Mouse (Mus musculus) neural tube, embryonic 15.5 days (tissue): Measurements from ENCODE around the gene Bco2. TPM values are rescaled to one million over a fixed set of nuclear protein-coding genes. Genes with fewer than 3 reads are reported as not detected.

Source experiments
- ATAC-seq: fragments of 200-750 bp; cut with Nextera tagmentation; 2 replicates; pipeline ENCODE4 v1.8.0; 2017; ENCODE audit warnings: mild to moderate bottlenecking, moderate TSS enrichment, moderate library complexity; ENCODE audit not compliant: low FRiP score
- H3K27ac ChIP-seq: fragments of 300-500 bp; sonication (generic); replicated peaks from 2 replicates; pipeline ENCODE4 v1.5.1; 2015; ENCODE audit warnings: mild to moderate bottlenecking, inconsistent platforms
- H3K27me3 ChIP-seq: fragments of 300-500 bp; sonication (generic); replicated peaks from 2 replicates; pipeline ENCODE4 v1.6.1; 2015; ENCODE audit warnings: inconsistent platforms
- H3K36me3 ChIP-seq: fragments of 300-500 bp; sonication (generic); 2 replicates; pipeline ENCODE4 v1.6.1; 2015; ENCODE audit warnings: inconsistent platforms
- H3K4me1 ChIP-seq: fragments of 300-500 bp; sonication (generic); 2 replicates; pipeline ENCODE4 v1.6.1; 2015; ENCODE audit warnings: inconsistent platforms
- H3K4me2 ChIP-seq: fragments of 300-500 bp; sonication (generic); 2 replicates; pipeline ENCODE4 v1.6.1; 2015; ENCODE audit warnings: inconsistent platforms, mild to moderate bottlenecking, moderate library complexity
- H3K4me3 ChIP-seq: fragments of 300-500 bp; sonication (generic); replicated peaks from 2 replicates; pipeline ENCODE4 v1.5.1; 2015; ENCODE audit warnings: mild to moderate bottlenecking, inconsistent platforms
- H3K9ac ChIP-seq: fragments of 300-500 bp; sonication (generic); replicated peaks from 2 replicates; pipeline ENCODE4 v1.6.1; 2015; ENCODE audit warnings: mild to moderate bottlenecking, inconsistent platforms
- H3K9me3 ChIP-seq: fragments of 300-500 bp; sonication (generic); replicated peaks from 2 replicates; pipeline ENCODE4 v1.6.1; 2016; ENCODE audit warnings: inconsistent platforms
- WGBS: fragments of 180-500 bp; shearing (Covaris S2); methylation state at CpG from one replicate; pipeline ENCODE4 v1.1.7; 2015; ENCODE audit warnings: mixed read lengths; 5-methylcytosine and 5-hydroxymethylcytosine counted together
- polyA plus RNA-seq: library from polyadenylated mRNA; unstranded; fragments of >200 nt; fragmentation: Nextera tagmentation; extraction: Ambion mirVana; gene quantifications from 2 replicates; pipeline ENCODE4 v1.2.1, GENCODE M21; 2015

Gene Bco2
- polyA plus RNA-seq, 1 experiment from 2014 or later: 0.15 TPM

DNA sequence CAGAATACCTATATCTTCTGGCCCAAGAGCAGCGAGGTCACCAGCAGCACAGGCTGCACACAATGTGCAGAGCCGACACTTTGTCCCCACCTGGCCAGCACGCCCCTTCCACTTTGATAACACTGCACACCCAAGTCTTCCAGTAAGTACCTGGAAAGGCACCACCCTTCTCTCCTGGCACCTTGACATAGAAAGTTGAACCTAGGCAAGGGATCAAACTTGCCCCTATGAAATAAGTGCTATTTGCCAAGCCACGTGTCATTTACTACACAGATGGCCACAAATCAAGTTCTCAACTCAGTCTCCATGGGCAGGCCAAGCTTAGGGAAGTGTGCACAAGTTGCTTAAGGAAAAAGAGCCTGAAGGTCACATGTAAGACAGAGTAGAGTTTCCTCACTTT is 32.0 kb upstream of the Bco2 start:
- 79% methylated on average over 4 of the region's 4 CpGs for WGBS
- no peaks in the 10 kb centered on the region for H3K27me3 ChIP-seq
- no peaks in the 10 kb centered on the region for H3K9me3 ChIP-seq

GRCm38 (mm10) chr9:50585145-50585818 is 30.3 kb upstream of the Bco2 start:
- Histone ChIP-seq H3K4me2 (no peak overlapping the region), H3K9ac (no peak overlapping the region), H3K27ac (no peak overlapping the region), H3K4me3 (no peak overlapping the region), H3K27me3 (no peaks in the 10 kb centered on the region), H3K4me1 (no peaks in the 10 kb centered on the region), H3K36me3 (no peaks in the 10 kb centered on the region), H3K9me3 (no peaks in the 10 kb centered on the region)
- 78% methylated on average over 6 of the region's 6 CpGs for WGBS
- no peak for ATAC-seq

More for the DNA sequence above, 32.0 kb upstream of the Bco2 start:
- Histone ChIP-seq H3K4me1 (no peaks in the 10 kb centered on the region), H3K36me3 (no peaks in the 10 kb centered on the region), H3K4me2 (no peak overlapping the region), H3K9ac (no peak overlapping the region), H3K4me3 (no peak overlapping the region), H3K27ac (no peak overlapping the region)
- no peak for ATAC-seq

DNA sequence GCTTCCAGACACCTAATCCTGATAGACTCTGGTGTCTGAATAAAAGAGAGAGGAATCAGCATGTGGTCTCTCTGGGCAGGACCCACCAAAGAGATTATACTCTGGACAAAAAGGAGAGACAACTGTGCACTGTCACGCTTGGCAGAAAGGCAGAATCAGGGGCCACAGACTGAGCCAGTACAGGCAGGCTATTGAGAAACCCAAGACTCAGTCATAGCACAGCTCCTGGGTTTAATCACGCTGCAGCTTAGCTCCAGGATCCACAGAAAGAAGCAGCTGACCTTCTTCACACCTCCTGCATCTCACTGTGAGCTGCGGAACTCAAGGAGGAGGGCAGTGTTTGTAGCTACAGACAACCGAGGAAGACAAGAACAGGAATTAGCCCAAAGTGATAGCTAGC is 25.4 kb upstream of the Bco2 start:
- Histone ChIP-seq H3K9me3 (no peaks in the 10 kb centered on the region), H3K27ac (no peak overlapping the region), H3K4me2 (no peak overlapping the region), H3K27me3 (no peaks in the 10 kb centered on the region), H3K4me3 (no peak overlapping the region), H3K36me3 (no peaks in the 10 kb centered on the region), H3K4me1 (no peaks in the 10 kb centered on the region), H3K9ac (no peak overlapping the region)
- no peak for ATAC-seq
- WGBS: 50% methylated on average over 4 of the region's 4 CpGs

GRCm38 (mm10) chr9:50569599-50570525 is 14.9 kb upstream of the Bco2 start:
- 83% methylated on average over 10 of the region's 10 CpGs for WGBS
- Histone ChIP-seq H3K27me3 (no peaks in the 10 kb centered on the region), H3K4me3 (no peak overlapping the region), H3K9me3 (no peaks in the 10 kb centered on the region), H3K36me3 (no peaks in the 10 kb centered on the region), H3K27ac (no peak overlapping the region), H3K9ac (no peak overlapping the region), H3K4me2 (no peak overlapping the region), H3K4me1 (no peaks in the 10 kb centered on the region)
- no peak for ATAC-seq

DNA sequence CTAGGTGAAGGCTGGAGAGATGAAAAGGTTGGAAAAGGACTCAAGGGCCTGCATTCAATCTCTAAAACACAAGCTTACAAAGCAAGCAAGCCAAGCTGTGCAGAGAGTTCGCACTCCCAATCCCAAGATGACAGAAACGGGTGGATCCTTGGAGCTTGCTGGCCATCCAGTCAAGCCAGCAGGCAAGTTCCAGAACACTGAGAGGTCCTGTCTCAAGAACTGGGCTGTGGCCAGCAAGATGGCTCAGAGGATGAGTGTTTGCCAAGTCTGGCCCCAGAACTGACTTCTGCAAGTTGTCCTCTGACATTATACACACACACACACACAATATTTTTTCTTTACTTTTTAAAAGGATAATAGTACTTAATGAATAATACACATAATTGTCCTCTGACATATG is 12.9 kb upstream of the Bco2 start:
- no peaks in the 10 kb centered on the region for H3K9me3 ChIP-seq
- H3K4me2 ChIP-seq: no peak overlapping the region
- no peak for ATAC-seq

DNA sequence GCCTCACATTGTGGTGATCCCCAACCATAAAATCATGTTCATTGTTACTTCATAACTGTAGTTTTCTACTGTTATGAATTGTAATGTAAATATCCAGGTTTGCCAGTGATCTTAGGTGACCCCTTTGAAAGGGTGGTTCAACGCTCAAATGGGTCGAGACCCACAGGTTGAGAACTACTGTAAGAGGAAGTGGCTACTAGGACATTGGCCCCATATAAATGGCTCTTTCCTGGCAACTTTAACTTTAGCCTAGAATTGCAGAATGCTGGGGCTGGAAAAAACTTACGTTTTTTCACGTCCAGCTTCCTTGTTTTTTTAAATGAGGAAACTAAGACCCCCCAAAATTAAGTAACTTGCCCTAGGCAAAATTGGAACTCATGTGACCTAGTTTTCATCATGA is 12.4 kb upstream of the Bco2 start:
- Histone ChIP-seq H3K4me3 (no peak overlapping the region), H3K9ac (no peak overlapping the region), H3K4me1 (no peaks in the 10 kb centered on the region), H3K36me3 (no peaks in the 10 kb centered on the region), H3K27me3 (no peaks in the 10 kb centered on the region), H3K9me3 (no peaks in the 10 kb centered on the region), H3K4me2 (no peak overlapping the region), H3K27ac (no peak overlapping the region)
- WGBS: 93% methylated on average over 4 of the region's 4 CpGs
- no peak for ATAC-seq

More for the DNA sequence above, 12.9 kb upstream of the Bco2 start:
- 91% methylated on average over 2 of the region's 2 CpGs for WGBS
- no peak overlapping the region for H3K4me3 ChIP-seq
- no peaks in the 10 kb centered on the region for H3K4me1 ChIP-seq
- no peak overlapping the region for H3K9ac ChIP-seq
- no peaks in the 10 kb centered on the region for H3K27me3 ChIP-seq
- no peaks in the 10 kb centered on the region for H3K36me3 ChIP-seq
- H3K27ac ChIP-seq: no peak overlapping the region

GRCm38 (mm10) chr9:50565940-50566339 is 11.0 kb upstream of the Bco2 start:
- Histone ChIP-seq H3K4me1 (no peaks in the 10 kb centered on the region), H3K36me3 (no peaks in the 10 kb centered on the region)
- 86% methylated on average over 4 of the region's 4 CpGs for WGBS

DNA sequence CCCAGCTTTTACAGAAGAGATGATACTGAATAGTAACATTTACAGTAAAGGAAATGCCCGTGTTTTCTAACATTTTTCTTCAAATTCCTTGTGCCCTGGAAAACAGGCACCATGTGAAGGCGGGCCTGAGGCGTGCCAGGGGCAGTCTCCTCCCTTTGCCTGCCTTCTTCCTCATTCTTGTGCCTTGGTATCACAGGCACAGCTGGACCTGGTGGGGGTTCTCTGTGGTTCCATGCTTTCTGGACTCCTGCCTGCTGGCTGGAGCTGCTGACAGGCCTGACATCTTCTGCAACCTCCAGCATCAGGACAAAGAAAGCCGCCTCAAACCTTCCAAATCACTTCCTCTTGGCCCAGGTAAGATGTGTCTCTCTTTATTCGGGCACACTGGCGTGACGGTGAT is 10.2 kb upstream of the Bco2 start:
- 80% methylated on average over 7 of the region's 7 CpGs for WGBS
- H3K4me3 ChIP-seq: no peak overlapping the region

More at GRCm38 (mm10) chr9:50565940-50566339, 11.0 kb upstream of the Bco2 start:
- Histone ChIP-seq H3K4me2 (no peak overlapping the region), H3K4me3 (no peak overlapping the region), H3K9me3 (no peaks in the 10 kb centered on the region), H3K9ac (no peak overlapping the region), H3K27me3 (no peaks in the 10 kb centered on the region), H3K27ac (no peak overlapping the region)
- ATAC-seq: no peak

DNA sequence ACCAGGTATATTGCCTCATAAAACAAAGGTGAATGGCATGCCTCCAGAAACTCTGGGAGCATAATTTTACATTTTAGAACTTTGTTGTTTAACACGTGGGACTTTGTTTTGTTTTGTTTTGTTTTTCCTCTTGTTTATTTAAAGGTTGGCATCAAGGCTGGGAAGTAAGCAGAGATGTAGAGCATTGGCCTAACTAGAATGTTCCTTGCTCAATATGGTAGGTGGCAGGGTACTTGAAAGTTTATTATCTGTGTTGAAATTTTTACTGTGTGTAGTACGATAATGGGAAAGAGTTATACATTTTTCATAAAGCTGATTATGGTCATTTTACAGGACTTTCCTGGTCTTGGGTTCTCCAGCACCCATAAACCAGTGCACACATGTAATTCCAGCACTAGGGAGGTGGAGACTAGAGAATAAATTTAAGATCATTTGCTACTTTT is 7.0 kb upstream of the Bco2 start:
- 89% methylated on average over 2 of the region's 2 CpGs for WGBS
- Histone ChIP-seq H3K27me3 (no peaks in the 10 kb centered on the region), H3K27ac (no peak overlapping the region), H3K9me3 (no peaks in the 10 kb centered on the region), H3K4me3 (no peak overlapping the region), H3K9ac (no peak overlapping the region), H3K36me3 (no peaks in the 10 kb centered on the region), H3K4me1 (no peaks in the 10 kb centered on the region), H3K4me2 (no peak overlapping the region)
- no peak for ATAC-seq

More for the DNA sequence above, 10.2 kb upstream of the Bco2 start:
- H3K36me3 ChIP-seq: no peaks in the 10 kb centered on the region
- H3K4me2 ChIP-seq: no peak overlapping the region
- H3K27ac ChIP-seq: no peak overlapping the region
- no peaks in the 10 kb centered on the region for H3K27me3 ChIP-seq
- H3K9me3 ChIP-seq: no peaks in the 10 kb centered on the region
- no peak for ATAC-seq
- H3K4me1 ChIP-seq: no peaks in the 10 kb centered on the region
- no peak overlapping the region for H3K9ac ChIP-seq

GRCm38 (mm10) chr9:50561145-50561917 is 6.3 kb upstream of the Bco2 start, which contains the start of gene Tex12:
Gene Tex12, minus strand, starts transcription at chr9:50561325.
- Histone ChIP-seq H3K4me3 (no peak within 1 kb of the TSS), H3K9me3 (no peaks in the 10 kb centered on the region), H3K27ac (no peak within 1 kb of the TSS), H3K9ac (no peak within 1 kb of the TSS), H3K4me1 (no peaks in the 10 kb centered on the region), H3K27me3 (no peaks in the 10 kb centered on the region), H3K36me3 (no peaks in the 10 kb centered on the region), H3K4me2 (no peak within 1 kb of the TSS)
- no peak for ATAC-seq
- WGBS: 86% methylated on average over 38 of the region's 38 CpGs

DNA sequence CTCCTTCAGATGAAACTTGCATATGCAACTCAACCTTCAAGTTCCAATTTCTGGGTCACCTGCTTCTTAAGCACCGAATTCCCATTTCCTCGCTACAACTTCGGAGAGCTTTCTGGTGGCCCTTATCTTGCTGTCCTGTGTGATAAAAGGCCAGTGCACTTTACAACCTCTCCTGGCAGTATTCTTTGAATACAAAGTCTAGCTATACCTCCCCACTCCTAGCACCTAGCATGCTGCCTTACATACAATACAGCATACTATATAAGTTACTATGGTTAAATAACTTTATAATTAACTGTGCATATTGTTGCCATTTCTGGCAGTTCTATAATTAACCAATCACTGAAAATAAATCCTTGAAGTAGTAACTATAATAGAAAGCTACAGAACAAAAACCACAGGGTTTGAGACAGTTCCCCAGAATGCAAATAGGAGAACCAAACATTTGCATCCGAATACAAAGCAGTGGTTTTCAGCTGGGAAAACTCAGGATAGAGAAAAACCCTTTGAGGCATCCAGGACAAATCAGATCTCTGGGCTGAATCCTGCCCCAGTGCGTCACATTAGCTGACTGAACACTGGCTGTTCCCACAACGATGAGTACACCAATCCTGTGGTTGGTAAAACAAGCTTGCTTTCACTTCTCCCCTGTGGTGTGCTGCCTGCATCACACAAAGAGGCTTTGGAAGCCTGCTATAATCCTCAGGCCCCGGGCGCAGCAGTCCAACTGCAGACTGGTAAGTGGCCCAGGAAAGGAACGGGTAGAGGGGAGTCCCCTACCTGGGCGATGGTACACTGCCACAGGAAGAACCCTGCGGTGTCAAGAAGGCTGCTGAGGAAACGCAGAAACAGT is 514 bp downstream of the Bco2 start, which contains the start of gene Il18:
Il18 (plus strand) TSS at position 587 of the 853 bp plus-strand sequence.
- Histone ChIP-seq H3K9ac (0 out of 2 replicates have a peak within 1 kb of the TSS, but pooled peaks have one; percentile 17), H3K27ac (peak within 1 kb of the TSS; percentile 75), H3K9me3 (no peaks in the 10 kb centered on the region), H3K4me3 (peak within 1 kb of the TSS; percentile 29), H3K4me2 (peak within 1 kb of the TSS; percentile 51), H3K4me1 (peaks cover 14% of the 10 kb centered on the region), H3K36me3 (no peaks in the 10 kb centered on the region), H3K27me3 (no peaks in the 10 kb centered on the region)
- ATAC-seq: peak; percentile 92
- 17% methylated on average over 12 of the region's 12 CpGs for WGBS
